Mouse (Mus musculus) liver, adult (tissue): ENCODE results near the gene Ltbr.

Source experiments
- GATA4 ChIP-seq: IDR thresholded peaks from 2 replicates; pipeline ENCODE4 v1.6.1; 2014; ENCODE audit warnings: mild to moderate bottlenecking, low read length; ENCODE audit not compliant: insufficient replicate concordance

The Ltbr gene

DNA sequence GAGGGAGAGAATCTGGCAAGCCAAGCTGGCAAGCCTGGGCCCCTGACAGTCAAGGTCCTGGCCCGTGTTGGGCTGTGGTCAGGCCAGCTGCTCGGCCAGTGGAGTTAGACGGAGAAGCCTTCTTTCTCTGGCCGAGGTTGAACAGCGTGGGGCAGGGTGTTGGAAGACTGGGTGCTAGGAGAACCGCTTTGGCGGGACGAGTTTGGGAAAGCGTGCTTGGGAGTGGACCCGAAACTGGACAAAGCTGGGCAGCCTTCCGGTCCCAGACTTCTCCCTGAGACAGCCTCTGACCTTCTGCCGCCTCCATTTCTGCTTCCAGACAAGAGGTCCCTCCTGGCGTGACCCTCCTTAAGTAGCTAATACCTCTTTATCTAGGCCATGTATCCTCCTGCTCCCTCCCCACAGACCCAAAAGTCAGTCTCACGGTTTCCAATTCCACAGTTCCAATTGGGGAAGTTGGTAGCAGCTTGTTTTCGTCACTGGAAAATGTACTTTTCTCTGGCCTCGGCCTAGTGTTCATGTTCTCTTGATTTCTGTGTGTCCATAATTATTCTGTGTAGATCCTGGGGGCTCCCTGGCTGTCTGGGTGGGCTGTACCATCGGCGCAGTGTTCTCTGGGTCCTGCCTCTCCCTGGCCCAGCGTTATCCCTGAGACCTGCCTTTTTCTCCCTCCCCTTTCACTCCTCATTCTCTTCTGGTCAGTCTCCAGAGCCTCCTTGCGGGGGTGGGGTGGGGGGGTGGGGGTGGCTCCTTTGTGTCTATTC lies 36.7 kb upstream of the Ltbr start:
- no peak for TF ChIP-seq GATA4

- TF ChIP-seq GATA4: no peak
Observed at GRCm38 (mm10) chr6:125349575-125350230, 36.0 kb upstream of the Ltbr start.

DNA sequence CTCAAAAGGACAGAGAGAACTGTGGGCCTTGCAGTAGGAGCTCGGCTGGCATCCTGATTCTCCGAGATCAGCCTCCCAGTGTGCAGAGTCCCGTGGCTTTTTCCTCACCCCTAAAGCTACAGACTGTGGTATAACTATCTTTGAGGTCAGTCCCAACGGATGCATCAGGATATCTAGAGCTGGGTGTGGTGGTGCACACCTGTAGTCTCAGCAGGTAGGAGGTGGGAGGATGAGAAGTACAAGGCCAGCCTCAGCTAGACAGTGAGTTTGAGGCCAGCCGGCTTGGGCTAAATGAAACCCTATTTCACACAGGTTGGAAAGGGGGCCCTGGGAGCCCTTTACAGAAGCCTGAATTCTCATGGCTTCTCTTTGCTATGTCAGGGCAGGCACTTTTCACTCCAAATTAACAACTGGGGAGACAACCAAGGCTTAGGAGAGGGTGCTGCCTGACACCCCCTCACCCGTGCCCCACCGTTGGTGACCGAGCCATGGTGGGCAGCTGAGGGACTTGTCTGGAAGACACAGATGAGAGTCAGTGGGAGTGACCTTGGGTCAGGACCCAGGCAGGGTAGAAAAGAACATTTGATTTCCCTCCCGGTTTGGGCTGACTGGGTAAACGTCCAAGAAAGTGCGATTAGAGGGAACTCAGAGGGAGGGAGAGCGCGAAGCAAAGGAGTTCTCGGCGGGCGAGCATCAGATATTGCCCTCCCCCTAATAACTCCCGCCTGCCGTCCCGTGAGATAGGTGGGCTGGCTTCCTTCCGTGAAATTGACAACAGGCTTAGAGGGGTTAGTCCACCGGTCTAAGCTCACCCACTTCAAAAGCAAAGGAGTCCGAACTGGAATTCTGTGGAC lies 35.3 kb upstream of the Ltbr start, which contains the start of gene Tnfrsf1a:
Tnfrsf1a (plus strand) TSS at position 642 of the 854 bp plus-strand sequence.
- TF ChIP-seq GATA4: no peak

- no peak for TF ChIP-seq GATA4
Observed at GRCm38 (mm10) chr6:125346029-125346428, 32.3 kb upstream of the Ltbr start.

DNA sequence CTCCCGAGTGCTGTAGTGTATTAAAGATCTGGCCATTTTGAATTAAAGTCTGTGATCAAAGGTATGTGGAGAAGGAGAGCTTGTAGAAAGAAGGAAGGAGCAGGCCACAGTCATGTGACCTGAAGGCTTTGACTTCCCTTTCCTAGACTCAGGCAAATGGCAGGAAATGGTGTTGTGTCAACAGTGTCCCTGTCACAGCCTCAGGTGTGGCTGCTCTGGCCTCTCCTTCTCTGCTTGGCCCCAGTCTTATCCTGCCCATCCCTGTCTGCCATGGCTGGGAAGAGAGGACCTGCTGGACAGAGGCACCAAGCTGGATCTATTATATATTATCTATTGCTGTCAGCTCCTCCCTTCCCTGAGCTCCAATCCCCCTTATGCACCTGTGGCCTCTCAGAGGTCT lies 31.9 kb upstream of the Ltbr start:
- TF ChIP-seq GATA4: no peak

DNA sequence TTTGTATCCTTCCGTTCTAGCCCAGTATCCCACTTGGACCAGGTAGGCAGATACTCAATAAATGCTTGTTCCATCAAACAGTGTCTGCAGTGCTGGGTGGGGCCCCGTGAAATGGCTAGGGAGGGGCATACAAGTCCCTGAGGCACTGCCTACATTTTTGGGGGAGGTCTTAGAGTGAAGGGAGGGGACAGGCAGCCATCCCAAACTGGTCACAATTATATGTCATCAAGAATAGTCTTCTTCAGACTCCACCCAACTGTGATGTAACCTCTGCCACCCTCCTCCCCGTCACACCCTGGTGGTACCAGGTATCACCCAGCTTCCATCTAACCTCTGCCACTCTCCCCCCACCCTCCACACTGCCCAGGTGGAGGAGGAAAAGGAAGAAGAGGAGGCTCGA lies 31.2 kb upstream of the Ltbr start:
- no peak for TF ChIP-seq GATA4

DNA sequence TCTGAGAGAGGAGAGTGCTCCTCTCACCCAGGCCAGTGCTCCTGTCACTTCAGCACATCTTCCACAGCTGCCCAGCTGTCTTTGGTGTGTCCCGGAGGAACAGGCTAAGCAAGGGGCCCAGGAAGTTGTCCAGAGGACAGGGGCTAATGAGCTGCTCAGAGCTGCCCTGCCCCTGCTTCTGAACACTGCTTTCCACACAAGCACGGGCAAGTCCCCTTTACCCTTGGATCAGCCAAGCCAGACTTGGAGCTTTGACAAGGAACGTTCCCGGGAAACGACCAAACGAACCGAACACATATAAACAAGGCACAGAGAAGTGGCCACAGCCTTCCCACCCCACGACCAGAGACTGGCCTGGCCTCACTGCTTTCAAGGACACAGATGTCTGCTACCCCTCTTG lies 30.4 kb upstream of the Ltbr start:
- no peak for TF ChIP-seq GATA4

- no peak for TF ChIP-seq GATA4
Observed at GRCm38 (mm10) chr6:125342198-125342597, 28.5 kb upstream of the Ltbr start.

GRCm38 (mm10) chr6:125340244-125340643 lies 26.6 kb upstream of the Ltbr start:
- TF ChIP-seq GATA4: peak; percentile 49; the same call in 1 of the 2 replicates

GRCm38 (mm10) chr6:125338791-125339660 lies 25.3 kb upstream of the Ltbr start:
- no peak for TF ChIP-seq GATA4

GRCm38 (mm10) chr6:125334356-125334755 lies 20.7 kb upstream of the Ltbr start:
- no peak for TF ChIP-seq GATA4

GRCm38 (mm10) chr6:125333112-125333899 lies 19.6 kb upstream of the Ltbr start:
- peak; percentile 52; the same call in 1 of the 2 replicates for TF ChIP-seq GATA4

GRCm38 (mm10) chr6:125330626-125331326 lies 17.1 kb upstream of the Ltbr start:
- TF ChIP-seq GATA4: no peak; the same call in 1 of the 2 replicates
